ENCODE assay signal across 9 mouse cellular contexts in the genomic region with DNA sequence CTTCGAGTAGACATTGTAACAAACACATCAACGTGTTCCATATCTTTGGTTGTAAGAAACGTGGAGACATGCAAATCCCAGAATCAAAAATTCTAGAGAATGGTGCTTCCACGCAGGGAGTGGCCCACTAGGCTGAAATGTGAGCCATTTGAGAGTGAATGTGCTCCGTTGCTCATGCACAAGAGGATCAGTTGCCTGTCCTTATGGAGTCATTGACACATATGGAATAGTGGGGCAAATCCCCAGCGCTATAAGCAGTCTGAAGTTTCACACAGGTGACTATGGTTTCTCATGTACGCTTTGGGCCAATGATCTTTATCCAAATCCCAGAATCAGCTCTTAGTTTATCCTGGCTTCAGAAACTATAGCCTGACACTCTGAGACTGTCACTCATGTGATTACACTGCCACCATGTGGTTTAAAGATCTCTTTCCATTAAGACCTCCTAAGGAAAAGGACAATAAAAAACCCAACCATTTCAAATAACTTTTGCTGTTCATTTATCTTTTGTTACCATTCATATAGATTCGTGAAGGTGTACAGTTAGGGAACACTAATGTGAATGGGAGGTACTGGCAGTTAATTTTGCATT.
DNase-seq lines count a peak whose midpoint lies in the region; ATAC-seq and TF ChIP-seq lines count a peak whose summit lies in the region.
"Had no signal": no experiment of that assay in that cellular context is flagged by ENCODE, and none has a peak within 500 bp of the region (broad histone marks: within the 10 kb centered on the region; RNA-seq: fewer than 3 reads in every experiment).

No protein-coding gene starts in this region.

- no peak overlapping the region for H3K4me3 ChIP-seq in gastrocnemius, adult 2 months
- H3K4me3 ChIP-seq in lung, embryonic 14.5 days (ENCODE audit: low read depth, low read length), result no peak overlapping the region
- H3K4me3 ChIP-seq in forebrain, embryonic 15.5 days, result no peak overlapping the region
- no peak overlapping the region for H3K4me3 ChIP-seq in neural tube, embryonic 15.5 days (replicated peaks)
- H3K4me3 ChIP-seq: erythroblast, embryonic 14.5 days had no signal

- H3K36me3 ChIP-seq in lung, embryonic 14.5 days (ENCODE audit: insufficient read depth), result no peaks in the 10 kb centered on the region
- H3K36me3 ChIP-seq in forebrain, embryonic 15.5 days, result no peaks in the 10 kb centered on the region
- no peaks in the 10 kb centered on the region for H3K36me3 ChIP-seq in neural tube, embryonic 15.5 days

- no peaks in the 10 kb centered on the region for H3K27me3 ChIP-seq in lung, embryonic 14.5 days (ENCODE audit: insufficient read depth, low read length)
- no peaks in the 10 kb centered on the region for H3K27me3 ChIP-seq in forebrain, embryonic 15.5 days
- H3K27me3 ChIP-seq in neural tube, embryonic 15.5 days (replicated peaks), result no peaks in the 10 kb centered on the region

- DNase-seq in gastrocnemius, adult 2 months, result no peak
- no peak for DNase-seq in gastrocnemius, postnatal 36 days
- DNase-seq in lung, embryonic 14.5 days, result peak; percentile 85
- no peak for DNase-seq in lung, postnatal 4 days
- DNase-seq in right cerebral cortex, postnatal 36 days (ENCODE audit: low spot score in 2 of 2), result no peak
- DNase-seq in ovary, postnatal 36 days (ENCODE audit: low spot score), result no peak

- H3K9me3 ChIP-seq in lung, embryonic 14.5 days (ENCODE audit: low read depth, low read length), result no peaks in the 10 kb centered on the region
- no peaks in the 10 kb centered on the region for H3K9me3 ChIP-seq in forebrain, embryonic 15.5 days
- no peaks in the 10 kb centered on the region for H3K9me3 ChIP-seq in neural tube, embryonic 15.5 days (replicated peaks)

- no peak overlapping the region for H3K4me2 ChIP-seq in lung, embryonic 14.5 days
- no peak overlapping the region for H3K4me2 ChIP-seq in forebrain, embryonic 15.5 days (replicated peaks)
- H3K4me2 ChIP-seq in neural tube, embryonic 15.5 days, result no peak overlapping the region

- no peaks in the 10 kb centered on the region for H3K4me1 ChIP-seq in lung, embryonic 14.5 days (ENCODE audit: insufficient read depth)
- no peaks in the 10 kb centered on the region for H3K4me1 ChIP-seq in forebrain, embryonic 15.5 days
- H3K4me1 ChIP-seq in neural tube, embryonic 15.5 days, result no peaks in the 10 kb centered on the region

- H3K27ac ChIP-seq in gastrocnemius, adult 2 months, result no peak overlapping the region
- H3K27ac ChIP-seq in lung, embryonic 14.5 days (ENCODE audit: low read depth), result no peak overlapping the region
- H3K27ac ChIP-seq in forebrain, embryonic 15.5 days (replicated peaks), result no peak overlapping the region
- no peak overlapping the region for H3K27ac ChIP-seq in neural tube, embryonic 15.5 days (replicated peaks)

- intact Hi-C loops in gastrocnemius, adult 2 months (cut with DNase I), result loop anchor here (5.0 kb wide), 1 partner anchor 689 kb away; no protein-coding TSS in a partner anchor
- intact Hi-C loops in gastrocnemius, postnatal 36 days (cut with DNase I), result loop anchor here (5.0 kb wide), 1 partner anchor 689 kb away; no protein-coding TSS in a partner anchor

- WGBS in lung, embryonic 14.5 days, result 60% methylated on average over 8 of the region's 8 CpGs
- 61% methylated on average over 8 of the region's 8 CpGs for WGBS in forebrain, embryonic 15.5 days
- WGBS in neural tube, embryonic 15.5 days, result 60% methylated on average over 8 of the region's 8 CpGs

- no peak for ATAC-seq in lung, embryonic 14.5 days (ENCODE audit: insufficient read depth)
- peak; percentile 94 for ATAC-seq in forebrain, embryonic 15.5 days (replicated peaks)
- ATAC-seq in neural tube, embryonic 15.5 days (ENCODE audit: low FRiP score), result peak; percentile 90

- no peak overlapping the region for H3K9ac ChIP-seq in lung, embryonic 14.5 days
- no peak overlapping the region for H3K9ac ChIP-seq in forebrain, embryonic 15.5 days (replicated peaks)
- no peak overlapping the region for H3K9ac ChIP-seq in neural tube, embryonic 15.5 days (replicated peaks)

- TF ChIP-seq CTCF in gastrocnemius, adult 2 months (IDR thresholded peaks at IDR 0.05), result peak; percentile 57
- peak; percentile 70 for TF ChIP-seq CTCF in lung, embryonic 14.5 days (IDR thresholded peaks at IDR 0.05; ENCODE audit: low read depth)
